Mouse (Mus musculus) cortical plate, adult 2 months (tissue): ENCODE results near the gene Fer. TPM values are rescaled to one million over a fixed set of nuclear protein-coding genes. Genes with fewer than 3 reads are reported as not detected.
A peak's percentile ranks its signal among the peaks of the same experiment; 100 is the strongest.

Experiments used
- H3K27ac ChIP-seq: fragments of 200-500 bp; 2 replicates; pipeline ENCODE4 v1.5.1; 2012; ENCODE audit warnings: low read length, control low read depth, inconsistent platforms; ENCODE audit not compliant: insufficient read depth
- H3K4me1 ChIP-seq: fragments of 200-500 bp; 2 replicates; pipeline ENCODE4 v1.6.1; 2011; ENCODE audit warnings: low read length; ENCODE audit not compliant: control insufficient read depth, insufficient read depth
- H3K4me3 ChIP-seq: fragments of 200-500 bp; 2 replicates; pipeline ENCODE4 v1.5.1; 2011; ENCODE audit warnings: mild to moderate bottlenecking, low read length, control low read depth; ENCODE audit not compliant: insufficient read depth
- CTCF ChIP-seq: fragments of 200-500 bp; IDR thresholded peaks from 2 replicates; pipeline ENCODE4 v1.5.1; 2011; ENCODE audit warnings: mild to moderate bottlenecking, control low read depth, low read length; ENCODE audit not compliant: insufficient read depth; ENCODE audit errors: extremely low read depth
- POLR2A ChIP-seq: fragments of 200-500 bp; IDR thresholded peaks from 2 replicates; pipeline ENCODE4 v1.6.1; 2011; ENCODE audit warnings: mild to moderate bottlenecking, low read length, control low read depth; ENCODE audit not compliant: insufficient read depth; ENCODE audit errors: extremely low read depth
- polyA plus RNA-seq: library from polyadenylated mRNA; depleted of rRNA; stranded (reverse); fragments of >200 nt; gene quantifications from 2 replicates; pipeline ENCODE4 v1.2.3, GENCODE M21; 2012

Gene Fer
- polyA plus RNA-seq, 1 experiment, result 10.5 TPM

DNA sequence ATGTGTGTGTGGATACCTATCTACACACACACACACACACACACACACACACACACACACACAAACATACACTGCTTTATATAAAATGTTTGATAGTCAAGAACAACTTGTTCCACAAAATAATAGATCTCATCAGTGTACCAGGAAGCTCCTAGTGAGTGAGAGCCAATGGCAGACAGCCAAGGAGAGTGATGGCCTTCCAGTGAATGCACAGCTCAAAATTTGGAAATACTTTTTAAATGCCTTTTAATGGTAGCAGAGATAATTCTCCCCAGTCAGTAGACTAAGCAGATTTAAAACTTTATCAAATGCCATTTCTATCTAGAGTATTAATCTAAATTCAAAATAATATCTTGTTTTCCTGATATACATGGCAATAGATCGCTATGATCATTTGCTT, 133.1 kb downstream of the Fer start:
- no peak overlapping the region for H3K4me3 ChIP-seq
- TF ChIP-seq CTCF (no peak), POLR2A (no peak)
- no peaks in the 10 kb centered on the region for H3K4me1 ChIP-seq
- no peak overlapping the region for H3K27ac ChIP-seq

DNA sequence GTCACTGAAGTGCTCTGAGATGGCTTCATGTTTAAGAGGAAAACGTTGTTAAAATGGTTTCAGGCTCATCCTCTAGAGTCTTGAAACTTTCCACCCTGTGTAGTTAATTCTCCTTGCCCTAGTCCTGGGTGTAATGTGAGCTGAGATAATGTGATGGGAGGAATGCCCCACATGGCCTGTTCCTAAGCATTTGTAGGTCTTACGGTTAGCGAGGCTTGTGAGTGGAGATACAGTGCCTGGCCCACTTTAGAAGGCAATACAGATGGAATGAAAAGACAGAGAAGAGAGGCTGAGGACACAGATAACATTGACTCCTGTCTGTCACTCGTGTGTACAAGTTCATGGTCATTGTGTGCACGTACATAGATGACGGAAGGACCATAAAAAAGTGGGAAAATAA, 134.8 kb downstream of the Fer start:
- Histone ChIP-seq H3K4me3 (no peak overlapping the region), H3K4me1 (no peaks in the 10 kb centered on the region), H3K27ac (no peak overlapping the region)
- TF ChIP-seq POLR2A (no peak), CTCF (no peak)

DNA sequence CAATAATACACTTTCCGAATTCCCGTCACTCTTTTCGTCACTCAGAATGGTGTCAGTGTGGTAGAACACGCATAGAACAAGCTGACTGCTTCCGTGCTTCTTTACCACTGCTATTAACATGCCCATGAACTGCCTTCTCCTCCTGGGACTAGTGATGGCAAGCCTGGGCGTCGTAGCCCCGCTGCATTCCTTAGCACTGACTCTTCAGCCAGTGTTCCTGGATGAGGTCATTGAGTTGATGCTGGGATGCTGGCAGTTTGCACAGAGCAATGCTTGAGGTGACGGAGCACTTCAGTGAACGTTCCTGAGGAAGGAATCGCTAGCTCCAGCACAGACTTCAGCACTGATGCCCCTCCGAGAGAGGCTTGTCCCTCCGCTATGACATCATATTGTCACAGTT, 140.6 kb downstream of the Fer start:
- Histone ChIP-seq H3K27ac (no peak overlapping the region), H3K4me1 (no peaks in the 10 kb centered on the region), H3K4me3 (no peak overlapping the region)
- TF ChIP-seq CTCF, result no peak
- TF ChIP-seq POLR2A, result no peak

DNA sequence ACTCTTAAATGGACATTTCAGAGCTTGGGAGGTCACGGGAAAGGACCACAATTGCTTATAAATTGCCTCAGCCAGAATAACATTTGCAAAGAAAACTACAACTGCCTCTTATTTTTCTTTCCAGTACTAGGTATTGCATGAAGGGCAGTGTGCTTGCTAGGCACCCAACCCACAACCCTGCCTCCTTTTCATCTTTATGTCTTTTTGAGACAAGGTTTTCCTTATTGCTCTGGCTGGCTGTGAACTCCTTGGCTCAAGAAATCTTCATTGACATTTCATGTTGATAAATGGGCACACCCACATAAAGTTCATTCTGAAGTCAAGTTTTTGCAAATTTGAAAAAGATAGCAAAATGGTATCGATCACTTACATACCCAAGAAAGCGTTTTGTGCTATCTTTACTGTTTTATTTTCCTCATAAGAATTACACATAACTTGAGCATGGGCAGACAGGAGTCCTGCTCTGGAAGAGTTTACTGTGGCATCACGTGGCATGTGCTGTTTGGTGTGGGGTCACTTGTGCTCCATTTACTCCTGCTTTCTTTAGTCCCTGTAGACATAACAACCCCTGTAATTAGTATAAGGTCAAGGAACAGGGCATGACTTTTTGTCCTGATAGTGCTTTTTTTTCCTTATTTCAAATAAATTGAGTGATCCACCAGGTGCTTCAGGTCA, 142.8 kb downstream of the Fer start:
- Histone ChIP-seq H3K27ac (no peak overlapping the region), H3K4me3 (no peak overlapping the region), H3K4me1 (no peaks in the 10 kb centered on the region)
- TF ChIP-seq CTCF, result no peak
- no peak for TF ChIP-seq POLR2A

DNA sequence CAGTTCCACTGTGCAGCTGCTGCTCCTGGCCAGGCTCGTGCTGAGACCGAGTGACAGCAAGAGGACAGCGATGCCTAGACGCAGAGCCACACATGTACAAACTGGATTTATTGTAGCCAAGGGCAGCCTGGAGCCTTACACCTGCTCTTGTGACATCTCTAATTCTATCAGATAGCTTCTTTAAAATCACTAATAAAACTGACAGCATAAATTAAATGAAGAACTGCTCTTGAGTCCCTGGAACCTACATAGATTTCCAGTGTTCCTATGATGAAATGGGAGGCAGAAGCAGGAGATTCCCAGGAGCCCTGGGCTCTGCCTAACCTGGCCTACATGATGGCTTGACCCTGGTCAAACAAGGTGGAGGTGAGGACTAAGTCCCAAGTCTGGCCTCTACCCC, 153.7 kb downstream of the Fer start:
- TF ChIP-seq POLR2A (no peak), CTCF (no peak)
- no peaks in the 10 kb centered on the region for H3K4me1 ChIP-seq
- H3K27ac ChIP-seq, result no peak overlapping the region
- H3K4me3 ChIP-seq, result no peak overlapping the region

DNA sequence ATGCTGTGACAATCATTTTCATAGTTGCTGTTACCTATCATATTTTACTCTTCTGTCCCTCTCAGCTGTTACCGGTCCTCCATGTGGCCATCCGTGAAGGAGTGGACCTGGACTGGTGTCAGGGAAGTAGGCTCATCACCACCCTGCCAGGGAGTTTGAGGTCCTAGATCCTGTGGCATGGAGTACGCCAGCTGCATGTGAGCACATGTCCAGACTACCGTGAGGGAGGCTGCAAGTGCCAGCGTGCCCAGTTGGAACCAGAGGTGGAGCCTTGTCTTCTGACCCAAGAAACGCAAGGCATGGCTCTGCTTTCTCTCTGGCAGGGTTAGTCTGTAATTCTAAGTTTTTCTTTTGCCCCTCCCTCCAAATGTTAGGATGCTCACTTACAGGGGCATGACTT, 155.4 kb downstream of the Fer start:
- Histone ChIP-seq H3K4me1 (no peaks in the 10 kb centered on the region), H3K4me3 (no peak overlapping the region), H3K27ac (no peak overlapping the region)
- no peak for TF ChIP-seq POLR2A
- no peak for TF ChIP-seq CTCF

DNA sequence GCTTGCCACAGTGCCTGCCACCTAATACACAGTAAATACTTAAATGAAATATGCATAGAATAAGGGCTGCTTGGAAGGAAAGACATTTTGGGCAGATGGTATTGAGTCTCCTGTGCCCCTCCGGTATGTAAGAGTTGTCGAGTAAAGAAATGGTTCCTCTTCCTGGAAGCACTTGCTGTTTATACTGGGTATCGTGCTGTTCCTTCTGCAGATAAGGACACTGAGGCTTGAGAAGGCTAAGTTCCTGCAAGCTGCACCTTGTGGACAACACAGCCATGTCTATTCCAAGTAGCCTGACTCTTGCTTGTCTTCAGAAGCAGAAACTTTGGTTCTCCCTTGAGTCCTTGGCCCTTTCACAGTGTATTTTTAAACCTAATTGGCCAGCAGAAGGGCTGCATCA, 156.0 kb downstream of the Fer start:
- Histone ChIP-seq H3K27ac (no peak overlapping the region), H3K4me3 (no peak overlapping the region), H3K4me1 (no peaks in the 10 kb centered on the region)
- TF ChIP-seq CTCF (no peak), POLR2A (no peak)

DNA sequence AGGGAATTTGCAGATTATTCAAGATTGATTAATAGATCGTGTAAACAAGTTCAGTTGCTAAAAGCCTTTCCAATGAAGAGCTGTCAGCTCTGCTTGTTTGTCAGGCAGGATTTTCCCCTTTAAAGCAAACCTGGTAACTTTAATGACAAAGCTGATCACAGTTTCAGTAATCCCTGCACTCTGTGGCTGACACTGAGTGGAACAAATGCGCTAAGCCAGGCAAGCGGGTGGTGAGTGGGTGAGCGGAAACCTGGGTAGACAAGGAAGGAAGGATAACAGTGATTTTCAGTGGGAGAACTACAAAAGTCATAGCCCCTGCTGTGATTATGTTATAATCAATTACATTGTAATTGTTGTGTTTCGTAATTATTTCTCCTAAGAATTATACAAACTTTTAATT, 156.8 kb downstream of the Fer start:
- Histone ChIP-seq H3K4me1 (no peaks in the 10 kb centered on the region), H3K27ac (no peak overlapping the region), H3K4me3 (no peak overlapping the region)
- TF ChIP-seq POLR2A (no peak), CTCF (no peak)

DNA sequence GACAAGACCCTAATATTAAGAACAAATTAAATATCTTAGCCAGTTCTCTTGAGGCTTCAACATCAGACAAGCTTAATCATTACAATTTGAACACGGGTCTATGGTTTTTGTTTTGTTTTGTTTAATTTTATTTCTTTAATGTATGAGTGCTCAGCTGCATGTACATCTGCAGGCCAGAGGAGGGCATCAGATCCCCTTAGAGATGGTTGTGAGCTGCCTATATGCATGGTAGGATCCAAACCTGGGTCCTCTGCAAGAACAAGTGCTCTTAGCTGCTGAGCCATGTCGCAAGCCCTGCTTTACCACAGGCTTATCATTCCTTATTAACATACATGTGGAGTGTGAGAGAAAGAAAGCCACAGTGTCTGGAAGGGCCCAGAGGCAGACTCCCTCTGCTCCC, 163.6 kb downstream of the Fer start:
- H3K4me3 ChIP-seq, result no peak overlapping the region
- no peak overlapping the region for H3K27ac ChIP-seq
- no peaks in the 10 kb centered on the region; the same call in 1 of the 2 replicates for H3K4me1 ChIP-seq
- TF ChIP-seq CTCF (peak; percentile 47; the same call in 1 of the 2 replicates), POLR2A (no peak)

DNA sequence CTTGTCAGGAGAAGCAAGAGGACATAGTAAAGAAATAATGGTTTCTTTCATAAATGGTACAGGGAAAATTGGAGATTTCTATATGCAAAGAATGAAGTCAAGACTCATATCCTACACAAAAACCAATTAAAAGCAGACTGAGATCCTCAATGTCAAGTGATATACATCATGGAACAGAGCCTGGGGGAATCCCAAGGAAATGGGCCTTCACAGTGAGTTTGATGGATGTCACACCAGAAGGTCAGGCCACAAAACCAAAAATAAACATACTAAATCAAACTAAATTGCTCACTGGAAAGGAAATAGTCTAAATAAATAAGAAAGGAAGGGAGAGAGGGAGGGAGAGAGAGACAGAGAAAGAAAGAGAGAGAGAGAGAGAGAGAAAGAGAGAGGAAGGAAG, 178.9 kb downstream of the Fer start:
- peaks cover 4% of the 10 kb centered on the region for H3K4me1 ChIP-seq
- TF ChIP-seq POLR2A, result no peak
- TF ChIP-seq CTCF, result no peak
- no peak overlapping the region for H3K4me3 ChIP-seq
- H3K27ac ChIP-seq, result no peak overlapping the region
